Mouse (Mus musculus) urinary bladder, adult 18-20 months (tissue): Measurements from ENCODE around the gene Zdhhc19.

ENCODE experiments used
- DNase-seq, 2 experiments: peaks; one replicate each; pipeline ENCODE4 v3.0.0; 2022; ENCODE audit warnings: low spot score in 2 of 2, mixed read lengths in 2 of 2

Gene Zdhhc19

GRCm38 (mm10) chr16:32495965-32496364, at the start of gene Zdhhc19:
Gene Zdhhc19 (plus strand): TSS chr16:32496265.
- DNase-seq = no peak

GRCm38 (mm10) chr16:32446563-32447138, 49.4 kb upstream of the Zdhhc19 start:
- no peak for DNase-seq

GRCm38 (mm10) chr16:32449665-32450064, 46.4 kb upstream of the Zdhhc19 start:
- no peak for DNase-seq

GRCm38 (mm10) chr16:32450133-32450532, 45.9 kb upstream of the Zdhhc19 start:
- DNase-seq = no peak

- no peak for DNase-seq
Measured at GRCm38 (mm10) chr16:32453102-32453501, 43.0 kb upstream of the Zdhhc19 start.

GRCm38 (mm10) chr16:32454646-32455045, 41.4 kb upstream of the Zdhhc19 start:
- DNase-seq = no peak

GRCm38 (mm10) chr16:32456086-32456485, 40.0 kb upstream of the Zdhhc19 start:
- DNase-seq = no peak

GRCm38 (mm10) chr16:32456761-32457160, 39.3 kb upstream of the Zdhhc19 start:
- no peak for DNase-seq

GRCm38 (mm10) chr16:32457589-32458386, 38.3 kb upstream of the Zdhhc19 start:
- peak in 1 of 2 experiments; percentile 11 for DNase-seq

- no peak for DNase-seq
Measured at GRCm38 (mm10) chr16:32460518-32460917, 35.5 kb upstream of the Zdhhc19 start.

- DNase-seq = no peak
Measured at GRCm38 (mm10) chr16:32461713-32462112, 34.4 kb upstream of the Zdhhc19 start.

- DNase-seq = no peak
Measured at GRCm38 (mm10) chr16:32462950-32463349, 33.1 kb upstream of the Zdhhc19 start.

- peak in 1 of 2 experiments; percentile 20 for DNase-seq
Measured at GRCm38 (mm10) chr16:32463426-32463825, 32.6 kb upstream of the Zdhhc19 start.

- DNase-seq = no peak
Measured at GRCm38 (mm10) chr16:32464908-32465307, 31.2 kb upstream of the Zdhhc19 start.

GRCm38 (mm10) chr16:32468488-32468887, 27.6 kb upstream of the Zdhhc19 start:
- no peak for DNase-seq

- no peak for DNase-seq
Measured at GRCm38 (mm10) chr16:32469404-32470105, 26.5 kb upstream of the Zdhhc19 start.

GRCm38 (mm10) chr16:32472276-32473015, 23.6 kb upstream of the Zdhhc19 start:
- DNase-seq = no peak

GRCm38 (mm10) chr16:32477315-32477714, 18.8 kb upstream of the Zdhhc19 start:
- DNase-seq = no peak

- DNase-seq = no peak
Measured at GRCm38 (mm10) chr16:32479415-32479814, 16.6 kb upstream of the Zdhhc19 start.

- no peak for DNase-seq
Measured at GRCm38 (mm10) chr16:32484431-32484871, 11.6 kb upstream of the Zdhhc19 start.

GRCm38 (mm10) chr16:32485209-32485608, 10.9 kb upstream of the Zdhhc19 start:
- no peak for DNase-seq

- no peak for DNase-seq
Measured at GRCm38 (mm10) chr16:32486046-32486445, 10.0 kb upstream of the Zdhhc19 start.
